Comparison of ENCODE assay signal across 1 mouse cellular context in genomic region chr2:131179246-131179886, GRCm38 (mm10).
TF ChIP-seq lines count a peak whose summit lies in the region.

No protein-coding gene starts in this region.

TF ChIP-seq in CH12.LX, 34 proteins besides CTCF, POLR2A, EP300 and RAD21:
- TF ChIP-seq SIN3A (IDR thresholded peaks at IDR 0.05; ENCODE audit: low read length) (0 out of 2 replicates have a peak, but pooled peaks have one; percentile 34), CHD2 (IDR thresholded peaks at IDR 0.05; ENCODE audit: low read length) (no peak), MXI1 (IDR thresholded peaks at IDR 0.05; ENCODE audit: low read depth, low read length) (no peak; the same call in 1 of the 2 replicates), E2F4 (IDR thresholded peaks at IDR 0.05; ENCODE audit: insufficient replicate concordance, low read depth, low read length) (no peak), PAX5 (IDR thresholded peaks at IDR 0.05; ENCODE audit: low read length) (no peak)
